ENCODE assay signal across 9 mouse cellular contexts in genomic region chr6:94751101-94751440, GRCm38 (mm10). TPM values are rescaled to one million over a fixed set of nuclear protein-coding genes. Genes with fewer than 3 reads are reported as not detected.
DNase-seq lines count a peak whose midpoint lies in the region; ATAC-seq and TF ChIP-seq lines count a peak whose summit lies in the region.
"Had no signal": no experiment of that assay in that cellular context is flagged by ENCODE, and none has a peak within 500 bp of the region (broad histone marks: within the 10 kb centered on the region; RNA-seq: fewer than 3 reads in every experiment).

No protein-coding gene starts in this region.

- no peak overlapping the region for H3K9ac ChIP-seq in hindbrain, embryonic 15.5 days
- H3K9ac ChIP-seq in heart, embryonic 12.5 days = no peak overlapping the region

- H3K4me1 ChIP-seq in hindbrain, embryonic 15.5 days (replicated peaks) = peaks cover 6% of the 10 kb centered on the region; the same call in 1 of the 2 replicates
- H3K4me1 ChIP-seq in heart, embryonic 12.5 days (replicated peaks) = no peaks in the 10 kb centered on the region

- ATAC-seq in hindbrain, embryonic 15.5 days (ENCODE audit: low FRiP score, low read depth) = no peak
- no peak for ATAC-seq in activated CD4-positive, CD25-positive, alpha-beta regulatory T cell, adult 4 months
- no peak for ATAC-seq in heart, embryonic 12.5 days (ENCODE audit: insufficient number of reproducible peaks, low FRiP score)

- DNase-seq in gastrocnemius, adult 2 months = no peak
- DNase-seq in gastrocnemius, postnatal 36 days = no peak
- DNase-seq in thymus, postnatal 25 days = peak; percentile 15
- DNase-seq in thymus, postnatal 14 days = no peak
- no peak for DNase-seq in gastrocnemius, postnatal 14 days
- DNase-seq: heart, postnatal 4 days had no signal

- no peaks in the 10 kb centered on the region for H3K27me3 ChIP-seq in hindbrain, embryonic 15.5 days
- no peaks in the 10 kb centered on the region for H3K27me3 ChIP-seq in heart, embryonic 12.5 days (replicated peaks)

- intact Hi-C loops in gastrocnemius, adult 2 months (cut with DNase I) = no loop called here
- intact Hi-C loops in gastrocnemius, postnatal 36 days (cut with DNase I) = no loop called here
- intact Hi-C loops in gastrocnemius, postnatal 14 days (cut with DNase I; ENCODE audit: low total_unique reads) = no loop called here

- H3K27ac ChIP-seq in gastrocnemius, adult 2 months = no peak overlapping the region
- H3K27ac ChIP-seq in hindbrain, embryonic 15.5 days (replicated peaks) = no peak overlapping the region
- H3K27ac ChIP-seq in heart, embryonic 12.5 days (ENCODE audit: poor library complexity, severe bottlenecking) = no peak overlapping the region

- H3K9me3 ChIP-seq in hindbrain, embryonic 15.5 days = no peaks in the 10 kb centered on the region
- no peaks in the 10 kb centered on the region for H3K9me3 ChIP-seq in heart, embryonic 12.5 days (replicated peaks)

- H3K36me3 ChIP-seq in hindbrain, embryonic 15.5 days = no peaks in the 10 kb centered on the region
- no peaks in the 10 kb centered on the region for H3K36me3 ChIP-seq in heart, embryonic 12.5 days

- peak; percentile 42 for TF ChIP-seq CTCF in gastrocnemius, adult 2 months (IDR thresholded peaks at IDR 0.05)

- WGBS in hindbrain, embryonic 15.5 days = 19% methylated on average over 8 of the region's 8 CpGs
- WGBS in heart, embryonic 12.5 days = 32% methylated on average over 8 of the region's 8 CpGs

- no peak overlapping the region for H3K4me3 ChIP-seq in gastrocnemius, adult 2 months
- no peak overlapping the region for H3K4me3 ChIP-seq in hindbrain, embryonic 15.5 days
- H3K4me3 ChIP-seq in heart, embryonic 12.5 days = no peak overlapping the region

- H3K4me2 ChIP-seq in hindbrain, embryonic 15.5 days = peak overlapping the region; percentile 33; the same call in 1 of the 2 replicates
- H3K4me2 ChIP-seq in heart, embryonic 12.5 days = no peak overlapping the region

RNA-seq across cellular contexts. Expression of gene Lrig1, which starts 51.1 kb away (rescaled TPM):
- 10 to 100 TPM; 38.9 to 57.9 TPM for total RNA-seq in gastrocnemius, adult 2 months (2021)
- 10 to 100 TPM; 49.2 to 51.2 TPM for total RNA-seq in gastrocnemius, postnatal 36 days (2021)
- 20.6 and 23.8 TPM in 2 replicates for polyA plus RNA-seq in hindbrain, embryonic 15.5 days (2015; fragmentation: Nextera tagmentation; extraction: Ambion mirVana)
- 10 to 100 TPM; 16.2 to 31.1 TPM for polyA plus RNA-seq in activated CD4-positive, CD25-positive, alpha-beta regulatory T cell, adult 4 months (2017; shearing (Covaris generic))
- polyA plus RNA-seq in heart, embryonic 12.5 days (2016; fragmentation: Nextera tagmentation; extraction: Ambion mirVana) = 14.6 and 16.5 TPM in 2 replicates
- total RNA-seq in gastrocnemius, postnatal 14 days (2021) = 10 to 100 TPM; 39.7 to 49.4 TPM
